In genomic region chr6:70880714-70881304, GRCm38 (mm10) we compare ENCODE assay signal across 9 mouse cellular contexts. TPM values are rescaled to one million over a fixed set of nuclear protein-coding genes. Genes with fewer than 3 reads are reported as not detected.
DNase-seq lines count a peak whose midpoint lies in the region; ATAC-seq lines count a peak whose summit lies in the region.
"Had no signal": no experiment of that assay in that cellular context is flagged by ENCODE, and none has a peak within 500 bp of the region (broad histone marks: within the 10 kb centered on the region; RNA-seq: fewer than 3 reads in every experiment).

No protein-coding gene starts in this region.

- 17% methylated on average over 5 of the region's 5 CpGs for WGBS in limb, embryonic 11.5 days

- no peak overlapping the region for H3K4me3 ChIP-seq in limb, embryonic 11.5 days (ENCODE audit: low read depth, low read length)
- H3K4me3 ChIP-seq: embryonic facial prominence, embryonic 13.5 days had no signal

- no peak overlapping the region for H3K9ac ChIP-seq in limb, embryonic 11.5 days (ENCODE audit: low read length)
- H3K9ac ChIP-seq: embryonic facial prominence, embryonic 13.5 days had no signal

- no peak overlapping the region for H3K27ac ChIP-seq in limb, embryonic 11.5 days (replicated peaks; ENCODE audit: low read depth, low read length)
- H3K27ac ChIP-seq: embryonic facial prominence, embryonic 13.5 days had no signal

- H3K4me1 ChIP-seq in limb, embryonic 11.5 days (ENCODE audit: control insufficient read depth, insufficient read depth, low read length) = no peaks in the 10 kb centered on the region
- H3K4me1 ChIP-seq: embryonic facial prominence, embryonic 13.5 days had no signal

- no peak for ATAC-seq in limb, embryonic 11.5 days (ENCODE audit: insufficient number of reproducible peaks, low FRiP score, low TSS enrichment, low read depth)

- DNase-seq in 416B (ENCODE audit: low read depth) = peak; percentile 76
- DNase-seq in adrenal gland, adult 18-20 months (ENCODE audit: low spot score in 2 of 2) = peak; percentile 72 to 83
- peak; percentile 76 for DNase-seq in embryo, embryonic 10 days (ENCODE audit: low spot score)
- DNase-seq in gastrocnemius, postnatal 25 days = peak; percentile 31
- DNase-seq in kidney, adult 8-10 months = peak; percentile 78 to 85
- DNase-seq in limb, embryonic 11.5 days (ENCODE audit: low spot score) = peak; percentile 87
- DNase-seq in naive thymus-derived CD4-positive, alpha-beta T cell, adult 2 months (ENCODE audit: low read depth) = peak; percentile 91
- peak; percentile 57 to 69 for DNase-seq in spleen, postnatal 36 days (ENCODE audit: low spot score in 2 of 2)

- H3K9me3 ChIP-seq in limb, embryonic 11.5 days (ENCODE audit: control insufficient read depth, low read length) = no peaks in the 10 kb centered on the region
- H3K9me3 ChIP-seq: embryonic facial prominence, embryonic 13.5 days had no signal

- H3K27me3 ChIP-seq in limb, embryonic 11.5 days (ENCODE audit: control insufficient read depth, insufficient read depth, low read length) = no peaks in the 10 kb centered on the region
- H3K27me3 ChIP-seq: embryonic facial prominence, embryonic 13.5 days had no signal

- peaks cover 2% of the 10 kb centered on the region; the same call in 1 of the 2 replicates for H3K36me3 ChIP-seq in limb, embryonic 11.5 days (ENCODE audit: control insufficient read depth, insufficient read depth, low read length)

- H3K4me2 ChIP-seq in limb, embryonic 11.5 days (ENCODE audit: low read depth, severe bottlenecking) = no peak overlapping the region
- H3K4me2 ChIP-seq: embryonic facial prominence, embryonic 13.5 days had no signal

RNA-seq across cellular contexts. Expression of gene Eif2ak3, which starts 36.5 kb away (rescaled TPM):
- 10 to 100 TPM; 17.2 to 17.4 TPM for total RNA-seq in adrenal gland, adult 18-20 months (2021)
- total RNA-seq in gastrocnemius, postnatal 25 days (2021) = 1 to 10 TPM; 4.9 to 5.9 TPM
- polyA plus RNA-seq in limb, embryonic 11.5 days (2014; fragmentation: Nextera tagmentation; extraction: Ambion mirVana) = 8.2 and 8.7 TPM in 2 replicates

RNA-seq across cellular contexts. Expression of gene Tex37, which starts 37.9 kb away (rescaled TPM):
- total RNA-seq in adrenal gland, adult 18-20 months (2021) = not detected
- not detected for total RNA-seq in gastrocnemius, postnatal 25 days (2021)
- not detected in 2 replicates for polyA plus RNA-seq in limb, embryonic 11.5 days (2014; fragmentation: Nextera tagmentation; extraction: Ambion mirVana)
- polyA plus RNA-seq: embryonic facial prominence, embryonic 13.5 days had no signal

Comparison
In these comparisons a context has a peak if more than half of its experiments do, and no peak if none do; other contexts are left out.
1. DNase-seq: peak in every context shown above with its lines; median percentile 91 in naive thymus-derived CD4-positive, alpha-beta T cell, adult 2 months; 87 in limb, embryonic 11.5 days; 82 in kidney, adult 8-10 months; 78 in adrenal gland, adult 18-20 months; 76 in 416B; 76 in embryo, embryonic 10 days; 63 in spleen, postnatal 36 days; 31 in gastrocnemius, postnatal 25 days.